Mouse (Mus musculus) layer of hippocampus, adult 18-20 months (tissue): ENCODE measurements around the gene Myo16. TPM values are rescaled to one million over a fixed set of nuclear protein-coding genes. Genes with fewer than 3 reads are reported as not detected.

Source experiments
- DNase-seq, 2 experiments: peaks; one replicate each; pipeline ENCODE4 v3.0.0; 2022; ENCODE audit warnings: low spot score in 2 of 2
- total RNA-seq, 2 experiments: library from RNA; stranded (reverse); gene quantifications; 2 replicates each; pipeline ENCODE4 v1.2.3; 2021

Gene Myo16
- total RNA-seq, 2 experiments from 2014 or later, result 20.0 to 20.1 TPM

DNA sequence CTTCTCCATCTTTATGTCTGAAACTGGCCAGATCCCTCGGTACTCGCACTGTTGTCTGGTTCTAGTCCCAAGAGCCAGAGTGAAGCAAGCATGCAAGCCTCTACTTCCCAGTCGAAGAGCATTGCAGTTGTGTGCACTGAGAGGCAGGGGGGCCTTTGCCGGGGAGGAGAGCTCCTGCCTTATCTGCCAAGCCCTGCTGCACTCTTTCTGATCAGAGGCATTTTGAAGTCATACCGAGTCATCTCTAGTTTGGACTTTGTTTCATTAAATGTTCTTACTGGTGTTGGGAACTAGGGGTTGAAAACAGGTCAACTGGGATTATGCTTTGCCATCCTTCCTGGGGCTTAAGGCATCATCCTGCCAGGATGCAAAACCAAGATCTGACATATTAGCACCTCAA lies 445.2 kb downstream of the Myo16 start:
- DNase-seq, result no peak

DNA sequence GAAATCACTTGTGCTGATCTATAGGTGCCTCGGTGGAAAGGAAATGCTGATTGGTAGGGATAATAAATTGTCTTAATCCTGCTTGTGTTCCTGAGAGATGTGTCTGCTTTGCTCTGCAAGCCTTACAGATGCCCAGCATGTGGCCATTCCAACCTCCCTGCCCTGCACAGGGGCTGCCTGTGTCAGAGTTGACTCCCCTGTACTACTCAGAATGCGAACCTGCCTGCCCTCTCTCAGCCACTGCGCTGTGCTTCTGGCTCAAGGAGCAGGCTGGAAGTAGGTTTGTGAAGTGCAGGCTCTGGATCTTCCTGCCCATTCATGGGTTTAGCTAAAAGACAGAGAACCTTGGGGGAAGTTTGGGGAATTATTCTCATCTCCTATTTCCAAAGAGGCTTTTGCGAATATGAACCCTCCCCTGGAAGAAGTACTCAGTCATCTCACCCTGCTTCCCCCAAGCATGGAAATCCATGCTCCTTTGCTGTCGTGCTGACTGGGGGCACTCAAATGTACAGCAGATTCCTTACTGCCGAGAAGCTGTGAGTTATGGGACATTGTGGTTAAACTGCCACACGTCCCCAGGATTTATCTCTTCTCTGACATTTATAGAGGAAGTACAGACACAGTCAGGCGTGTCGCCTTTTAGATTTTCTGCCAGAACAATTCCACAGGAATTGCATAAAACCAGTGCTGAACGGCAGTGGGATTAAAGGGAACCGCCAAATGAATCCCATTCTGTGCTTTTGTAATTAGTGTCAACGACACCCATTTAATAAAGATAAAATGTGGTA lies 452.5 kb downstream of the Myo16 start:
- DNase-seq, result no peak

DNA sequence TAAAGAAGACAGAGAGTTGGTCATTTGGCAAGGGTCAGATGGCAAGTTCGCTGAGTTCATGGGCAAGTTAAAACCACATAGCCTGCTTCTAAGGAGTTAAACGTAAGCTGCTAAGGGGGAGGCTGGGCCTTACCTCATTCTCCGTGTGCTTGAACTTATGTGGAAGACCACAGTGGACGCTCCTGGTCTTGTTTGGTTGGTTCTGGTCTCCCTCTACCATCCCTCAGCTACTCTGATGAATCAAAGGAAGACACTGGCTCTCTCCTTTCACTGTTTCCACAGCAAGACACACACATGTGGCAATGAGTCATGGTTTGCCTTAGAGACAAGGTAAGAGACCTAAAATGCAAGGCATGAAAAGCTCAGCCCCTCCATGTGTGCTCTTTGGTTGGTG lies 453.1 kb downstream of the Myo16 start:
- DNase-seq, result no peak

DNA sequence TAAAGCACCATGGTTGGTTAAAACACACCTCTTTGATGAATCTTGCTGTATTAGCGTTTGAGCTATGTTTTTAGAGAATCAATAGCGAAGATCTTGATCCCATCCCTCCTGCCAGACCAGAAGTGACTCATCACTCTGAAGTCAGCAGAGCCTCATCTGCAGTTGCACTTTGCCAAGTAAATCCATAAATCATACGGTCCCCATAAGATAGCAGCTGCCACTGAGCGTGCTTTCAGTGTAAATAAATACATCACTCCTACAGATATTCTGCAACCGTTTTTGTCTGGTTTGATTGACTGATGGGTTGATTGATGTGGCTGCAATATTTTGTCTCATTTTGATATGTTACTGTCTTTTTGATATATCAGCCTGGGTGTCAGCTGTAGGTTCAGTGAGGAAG lies 457.9 kb downstream of the Myo16 start:
- no peak for DNase-seq

DNA sequence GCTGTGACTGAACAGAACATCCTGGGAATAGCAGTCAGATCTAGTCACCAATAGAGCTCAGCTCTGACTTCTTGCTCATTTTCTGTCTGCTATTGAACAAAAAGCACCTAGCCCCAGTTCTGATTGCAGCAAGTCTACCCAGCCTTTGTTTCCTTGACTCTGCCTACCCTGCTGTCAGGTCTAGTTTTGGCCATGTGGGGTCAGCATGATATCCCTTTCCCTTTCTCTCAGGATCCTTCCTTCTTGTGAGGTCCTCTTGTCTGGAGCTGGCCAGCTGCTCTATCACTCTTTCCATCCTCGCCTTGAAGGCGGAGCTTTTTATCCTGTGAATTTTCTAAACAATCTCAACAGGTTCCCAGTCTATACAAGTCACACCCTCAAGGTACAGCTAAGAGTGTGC lies 459.7 kb downstream of the Myo16 start:
- no peak for DNase-seq

DNA sequence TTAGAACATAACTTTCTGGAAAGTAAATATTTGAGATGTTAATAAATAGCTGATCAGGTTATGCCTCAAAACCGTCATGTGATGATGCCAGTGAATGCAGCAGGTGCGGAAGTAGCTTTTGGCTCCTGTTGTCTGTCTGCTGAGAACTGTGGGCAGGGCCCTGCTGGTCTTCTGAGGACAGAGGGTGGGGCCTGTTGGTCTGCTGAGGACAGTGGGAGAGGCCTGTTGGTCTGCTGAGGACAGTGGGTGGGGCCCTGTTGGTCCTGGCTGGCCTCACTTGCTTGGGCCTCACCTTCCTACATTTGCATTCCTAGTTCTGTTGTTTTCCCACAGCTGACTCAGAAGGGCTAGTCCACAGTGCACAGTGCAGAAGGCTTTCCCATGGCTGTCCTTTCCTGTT lies 466.0 kb downstream of the Myo16 start:
- DNase-seq, result no peak

DNA sequence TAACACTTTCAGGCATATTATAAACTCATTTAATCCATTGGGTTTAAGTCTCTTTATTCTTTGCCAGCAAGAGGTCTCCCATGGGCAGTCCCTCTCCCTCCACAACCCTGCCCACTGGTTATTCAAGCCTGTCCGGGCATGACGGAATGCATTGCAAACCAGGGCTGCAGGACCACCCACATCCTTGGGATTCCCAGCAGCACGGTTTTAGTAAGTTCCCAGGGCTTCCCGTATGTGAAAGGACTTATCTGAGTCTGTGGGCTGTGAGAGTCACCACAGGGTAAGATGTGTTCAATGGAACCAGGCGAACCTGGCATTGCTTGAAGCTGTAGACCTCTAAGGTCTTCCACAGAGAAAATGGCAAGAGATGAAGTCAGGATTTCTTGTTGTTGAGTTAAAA lies 471.6 kb downstream of the Myo16 start:
- DNase-seq, result no peak

DNA sequence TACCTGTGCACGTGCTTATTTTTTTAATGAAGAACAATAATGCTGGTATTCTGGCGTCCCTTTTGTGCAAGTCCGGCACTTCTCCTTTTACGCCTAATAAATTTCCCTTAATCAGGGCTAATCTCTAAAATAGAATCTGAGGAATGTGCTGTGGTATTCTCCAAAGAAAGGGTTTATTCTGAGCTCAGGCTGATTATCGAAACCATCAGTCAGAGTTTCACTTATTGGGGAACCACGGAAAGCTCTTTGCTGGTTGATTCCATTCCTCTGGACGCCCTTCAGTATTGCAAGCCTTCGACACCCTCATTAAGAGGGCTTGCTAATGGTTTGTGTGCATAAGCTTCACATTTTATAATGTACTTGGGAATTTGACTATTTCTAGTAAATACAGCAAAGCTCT lies 475.0 kb downstream of the Myo16 start:
- DNase-seq, result no peak

DNA sequence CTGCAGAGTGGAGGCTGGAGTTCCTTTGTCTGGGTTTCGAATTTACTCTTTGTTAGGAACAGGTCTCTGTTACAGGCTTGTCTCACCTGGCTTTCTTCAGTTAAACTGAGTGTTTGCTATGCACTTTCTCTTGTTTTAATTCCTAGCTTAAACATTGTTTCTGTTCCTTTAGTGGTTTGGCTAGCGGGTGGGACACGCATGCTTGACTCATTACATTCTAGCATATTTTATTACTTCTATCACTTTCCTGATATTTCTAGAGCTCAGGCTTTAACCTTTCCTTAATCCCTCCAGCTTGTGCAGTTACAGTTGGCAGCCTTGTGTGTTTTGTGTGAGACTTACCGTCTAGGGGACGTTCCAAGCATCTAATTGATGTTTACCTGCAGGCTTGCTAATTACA lies 476.2 kb downstream of the Myo16 start:
- DNase-seq, result no peak

DNA sequence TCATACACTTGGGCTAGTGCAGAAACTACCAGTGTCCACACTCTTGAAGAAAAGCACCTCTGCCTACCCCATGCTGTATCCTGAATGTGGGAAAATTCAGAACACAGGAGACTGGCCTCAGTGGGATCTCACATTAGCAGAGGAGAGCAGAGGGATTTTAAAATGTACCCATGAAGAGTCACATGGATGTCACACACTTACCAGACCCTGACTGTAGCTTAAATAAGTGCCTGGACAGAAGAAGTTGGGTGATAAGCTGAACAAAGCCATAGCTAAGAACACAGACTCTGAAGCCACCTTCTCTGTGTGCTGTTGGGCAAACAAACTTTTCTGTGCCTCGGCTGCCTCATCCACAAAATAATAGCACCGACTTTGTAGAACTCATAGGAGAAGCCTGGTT lies 477.3 kb downstream of the Myo16 start:
- DNase-seq, result no peak

DNA sequence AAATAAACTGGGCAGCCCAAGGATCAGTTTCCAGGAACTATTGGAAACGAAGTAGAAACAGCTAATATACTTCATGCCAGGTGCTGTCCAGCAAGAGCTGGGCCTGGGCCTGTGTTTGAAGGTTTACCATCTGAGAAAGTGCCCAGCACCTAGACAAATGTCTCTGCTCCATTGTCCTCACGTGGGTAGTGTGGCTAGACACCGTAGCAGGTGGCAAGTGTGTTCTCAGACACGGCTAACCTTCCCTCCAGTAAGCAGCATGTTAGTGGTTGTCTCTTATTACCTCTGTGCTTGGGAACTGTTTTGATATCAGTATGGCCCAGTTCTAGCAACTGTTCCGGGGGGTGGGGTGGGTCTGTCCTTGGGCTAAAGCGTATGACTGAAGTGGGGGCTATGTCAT lies 478.9 kb downstream of the Myo16 start:
- DNase-seq, result no peak

DNA sequence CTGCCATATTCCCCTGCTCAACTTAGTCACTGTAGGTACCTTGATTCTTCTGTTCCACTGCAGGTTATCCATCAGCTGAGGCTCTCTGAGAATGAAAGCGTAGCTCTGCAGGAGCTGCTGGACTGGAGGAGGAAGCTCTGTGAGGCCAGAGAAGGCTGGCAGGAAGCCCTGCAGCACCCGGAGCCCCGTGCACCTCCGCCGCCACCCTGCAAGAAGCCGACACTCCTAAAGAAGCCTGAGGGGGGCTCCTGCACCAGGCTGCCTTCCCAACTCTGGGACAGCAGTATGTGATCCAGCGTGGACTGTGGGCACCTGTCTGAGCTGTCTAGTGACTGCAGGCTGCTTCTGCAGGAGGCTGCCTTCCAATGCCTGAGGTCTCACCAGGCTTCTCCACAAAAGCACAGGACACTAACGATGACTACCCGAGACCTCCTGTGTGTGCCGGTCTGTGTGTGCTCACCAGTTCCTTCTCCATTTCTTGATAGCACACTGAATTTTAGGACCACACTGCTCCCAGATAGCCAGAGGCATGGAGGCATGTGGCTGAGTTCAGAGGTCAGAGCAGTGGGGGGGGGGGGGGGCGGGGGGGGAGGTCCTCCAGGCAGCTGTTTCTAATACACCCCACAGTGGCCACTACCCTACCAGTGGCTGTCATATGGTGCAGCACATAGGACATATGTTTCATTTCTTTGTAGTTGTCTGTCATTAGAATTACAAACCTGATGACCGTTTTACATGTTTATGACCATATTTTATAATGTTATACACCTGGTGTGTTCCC lies 479.8 kb downstream of the Myo16 start:
- no peak for DNase-seq

DNA sequence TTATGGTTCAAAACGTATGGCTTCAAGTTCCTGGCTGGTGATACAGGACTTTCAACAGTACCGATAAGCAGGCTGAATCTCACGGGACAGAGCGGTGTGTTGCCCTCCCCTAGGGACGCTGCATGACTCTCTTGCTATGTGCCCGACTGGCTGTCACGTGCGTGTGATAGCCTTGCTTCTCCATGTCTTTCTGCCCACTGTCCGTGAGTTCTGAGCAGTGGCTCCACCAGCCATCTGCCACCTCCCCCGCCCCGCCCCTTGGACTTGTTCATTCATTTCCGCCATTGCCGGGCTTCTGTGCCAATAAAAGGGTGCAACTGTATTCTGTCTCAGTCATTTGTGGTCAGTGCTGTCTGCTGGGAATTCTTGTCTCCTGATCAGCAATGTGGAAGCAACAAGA lies 480.7 kb downstream of the Myo16 start:
- no peak for DNase-seq

DNA sequence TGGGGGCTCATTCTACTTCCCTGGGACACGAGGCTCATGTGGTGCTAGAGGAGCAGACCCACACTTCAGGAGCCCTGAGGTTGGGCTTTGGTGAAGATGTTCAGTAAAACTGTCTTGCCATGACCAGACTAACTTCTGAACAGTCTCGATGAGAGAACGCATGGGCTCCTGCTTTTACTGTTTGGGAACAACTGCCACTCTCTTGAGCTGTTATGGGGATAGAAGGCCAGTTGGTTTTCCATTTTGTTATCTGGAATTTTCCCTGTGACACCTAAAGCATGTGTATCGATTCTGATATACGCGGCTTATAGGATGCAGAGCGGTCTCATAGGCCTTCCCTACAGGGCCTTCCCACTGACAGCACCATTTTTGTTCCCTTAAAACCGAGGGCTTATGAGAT lies 485.2 kb downstream of the Myo16 start:
- no peak for DNase-seq

DNA sequence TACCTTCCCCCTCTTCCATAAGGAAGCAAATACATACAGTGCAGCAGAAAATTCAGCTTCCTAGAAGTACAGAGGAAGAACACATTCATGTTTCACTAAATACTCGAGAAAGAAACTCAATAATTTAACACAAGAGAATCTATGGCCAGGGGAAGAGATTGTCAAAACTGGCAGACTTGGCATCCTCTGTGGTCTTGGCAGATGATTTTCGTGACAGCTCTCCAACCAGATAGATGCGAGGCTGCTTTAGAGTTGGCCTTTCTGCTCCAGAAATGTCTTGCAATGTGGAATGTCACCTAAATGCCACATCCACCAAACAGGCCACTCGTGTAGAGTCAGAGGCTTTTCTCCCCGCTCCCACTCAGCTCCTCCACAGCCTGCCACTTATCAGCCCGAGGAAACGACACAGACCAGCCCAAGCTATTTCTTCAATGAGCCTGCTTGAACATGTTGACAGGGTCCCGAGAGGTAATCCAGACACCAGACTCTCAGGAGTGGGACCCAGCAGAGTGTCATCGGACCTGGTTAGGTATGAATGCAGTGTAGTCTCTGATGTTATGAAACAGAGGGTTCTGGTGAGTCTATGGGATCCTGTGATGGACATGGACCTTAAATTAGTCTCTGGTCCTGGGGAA lies 486.6 kb downstream of the Myo16 start:
- no peak for DNase-seq

DNA sequence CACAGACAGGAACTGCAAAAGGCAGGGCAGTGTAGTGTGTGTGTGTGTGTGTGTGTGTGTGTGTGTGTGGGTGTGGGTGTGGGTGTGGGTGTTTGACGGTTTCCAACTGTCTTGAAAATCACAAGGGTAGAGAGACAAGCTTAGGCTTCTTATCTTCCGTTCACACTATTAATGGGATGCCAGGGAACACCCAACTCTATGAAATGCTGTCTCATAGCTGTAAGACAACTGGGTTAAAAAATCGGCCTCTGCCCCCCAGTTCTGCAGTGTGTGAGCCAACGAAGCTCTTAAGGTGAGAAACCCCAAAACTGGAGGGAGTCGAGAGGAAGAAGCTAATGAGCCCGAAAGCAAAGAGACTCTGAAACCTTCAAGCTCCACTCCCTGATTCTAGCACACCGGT lies 487.1 kb downstream of the Myo16 start:
- no peak for DNase-seq

DNA sequence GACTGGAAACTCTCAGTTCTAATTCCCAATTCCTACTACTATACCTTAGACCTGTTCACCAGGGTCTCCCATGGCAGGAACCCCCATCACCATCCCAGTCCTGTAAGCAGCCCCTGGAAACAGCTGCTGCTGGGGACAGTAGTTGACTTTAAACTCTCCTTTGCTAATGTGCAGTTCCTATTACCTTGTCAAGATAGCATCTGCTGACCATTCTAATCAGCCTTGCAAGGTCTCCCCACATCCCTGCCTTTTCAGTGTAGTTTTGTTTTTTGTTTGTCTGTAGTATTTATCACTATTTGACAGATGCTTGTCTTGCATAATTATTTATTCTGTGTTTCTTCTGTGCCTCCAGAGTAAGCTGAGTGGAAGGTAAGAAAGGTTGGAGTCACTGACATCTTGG lies 487.6 kb downstream of the Myo16 start:
- no peak for DNase-seq

DNA sequence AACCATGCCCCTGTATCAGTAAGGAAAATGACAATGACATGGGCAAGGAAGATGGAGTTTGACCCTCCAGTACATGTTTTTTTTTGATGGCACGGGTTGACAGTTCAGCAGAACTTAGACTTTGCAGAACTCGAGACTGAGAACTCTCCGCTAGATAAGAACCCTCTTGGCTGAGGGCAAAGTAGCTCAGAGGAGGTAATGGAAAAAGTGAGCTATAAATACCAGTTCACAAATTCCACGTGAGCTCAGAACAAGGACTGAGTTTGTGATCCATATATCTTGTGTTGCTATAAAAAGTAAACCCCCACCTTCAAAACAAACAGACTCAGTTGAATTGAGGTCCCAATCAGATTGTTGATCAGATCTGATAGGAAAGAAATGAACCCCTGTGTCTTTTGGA lies 489.5 kb downstream of the Myo16 start:
- DNase-seq, result no peak

DNA sequence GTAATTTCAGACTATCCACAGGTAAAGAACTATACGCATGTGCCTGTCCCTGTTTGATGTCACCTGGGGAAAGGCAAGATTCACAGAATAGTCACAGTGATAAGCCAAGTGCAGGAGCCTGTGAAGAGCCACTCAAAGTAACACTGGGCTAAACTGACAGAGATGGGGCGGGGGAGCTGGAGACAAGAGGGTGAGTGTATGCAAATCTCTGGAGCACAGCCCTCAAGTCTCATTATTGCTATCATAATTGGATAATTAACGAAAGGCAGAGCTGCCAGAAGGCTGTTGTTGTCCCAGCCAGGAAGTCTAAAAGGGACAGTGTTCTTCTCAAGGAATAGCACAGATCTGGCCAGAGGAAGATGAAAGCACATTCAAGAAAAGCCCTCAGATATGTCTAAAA lies 490.8 kb downstream of the Myo16 start:
- no peak for DNase-seq

DNA sequence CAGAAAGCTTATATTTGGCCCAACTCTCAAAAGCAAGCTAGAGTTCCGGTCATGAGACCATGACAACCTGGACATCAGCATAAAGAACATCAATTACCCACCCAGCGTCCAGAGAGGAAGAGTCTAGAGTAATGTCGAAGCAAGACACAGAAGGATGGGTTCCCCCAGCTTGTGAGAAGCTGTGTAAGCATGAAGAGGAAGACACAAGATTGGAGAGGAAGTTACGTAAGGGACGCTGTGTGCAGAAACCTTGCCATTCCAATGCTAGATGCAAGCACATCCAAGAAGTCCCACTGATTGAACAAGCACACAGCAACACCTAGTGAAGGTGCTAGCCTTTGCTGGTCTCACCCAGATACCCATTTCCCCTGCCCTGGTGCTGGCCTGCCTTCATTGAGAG lies 492.0 kb downstream of the Myo16 start:
- no peak for DNase-seq

DNA sequence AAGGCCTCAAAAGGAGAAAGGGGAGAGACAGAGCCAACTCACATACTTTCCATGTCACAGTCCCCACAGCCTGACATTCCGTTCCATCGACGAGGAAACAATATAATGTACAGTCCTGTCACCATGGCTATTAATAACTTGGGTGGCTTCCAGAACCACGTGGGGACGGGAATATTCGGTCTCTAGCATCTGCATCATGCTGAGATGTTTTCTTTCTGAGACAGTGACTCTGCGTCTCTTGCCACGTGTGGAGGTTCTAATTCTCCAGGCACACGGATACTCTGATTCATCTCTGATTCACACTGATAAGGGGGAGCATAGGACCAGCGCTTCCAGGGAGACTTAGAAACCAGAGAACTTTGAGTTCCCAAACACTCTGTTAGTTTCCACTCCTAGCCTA lies 492.8 kb downstream of the Myo16 start:
- peak; percentile 2 to 22 for DNase-seq

DNA sequence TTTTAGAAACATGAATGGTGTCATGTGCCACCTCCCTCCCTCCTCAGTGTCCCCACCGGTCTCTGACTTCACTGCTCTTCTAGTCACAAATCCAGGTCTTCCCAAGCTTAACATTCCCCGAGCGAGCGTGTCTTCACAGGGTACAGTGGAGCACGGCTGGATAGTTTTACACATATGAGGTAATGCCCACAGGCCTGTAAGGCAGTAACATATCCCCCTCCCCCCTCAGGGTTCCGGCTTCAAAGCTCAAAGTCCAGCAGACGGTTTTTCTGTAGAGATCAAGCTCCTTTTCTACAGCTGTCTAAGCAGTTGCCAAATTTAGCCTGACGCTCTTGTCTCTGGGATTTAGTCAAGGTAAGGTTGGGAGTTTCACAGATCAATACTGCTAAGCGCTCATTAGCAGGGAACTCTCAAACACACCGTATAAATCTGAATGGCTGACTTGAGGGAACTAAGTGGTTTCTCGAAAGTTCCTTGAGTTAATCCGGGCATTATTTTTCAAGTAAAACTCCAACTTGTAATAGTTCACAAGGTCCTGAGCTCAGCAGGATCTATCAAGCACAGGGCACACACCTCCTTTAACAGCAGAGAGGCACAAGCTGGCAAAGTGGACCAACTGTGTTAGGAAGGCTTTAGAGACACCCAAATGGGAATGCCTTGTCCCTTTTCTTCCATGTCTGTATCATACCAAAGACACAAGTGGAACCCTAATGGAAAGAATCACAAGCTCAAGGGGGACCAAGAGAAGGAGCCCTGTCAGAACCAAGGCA lies 498.0 kb downstream of the Myo16 start:
- DNase-seq, result no peak
